Comparison of ENCODE assay signal across 12 mouse cellular contexts in genomic region chr12:100244580-100244979, GRCm38 (mm10). TPM values are rescaled to one million over a fixed set of nuclear protein-coding genes. Genes with fewer than 3 reads are reported as not detected.
DNase-seq lines count a peak whose midpoint lies in the region; ATAC-seq lines count a peak whose summit lies in the region.
"Had no signal": no experiment of that assay in that cellular context is flagged by ENCODE, and none has a peak within 500 bp of the region (broad histone marks: within the 10 kb centered on the region; RNA-seq: fewer than 3 reads in every experiment).

No protein-coding gene starts in this region.

- no peak overlapping the region for H3K4me2 ChIP-seq in hindbrain, embryonic 15.5 days
- H3K4me2 ChIP-seq in neural tube, embryonic 14.5 days (ENCODE audit: low read depth, low read length) = no peak overlapping the region
- H3K4me2 ChIP-seq in kidney, embryonic 15.5 days = no peak overlapping the region
- H3K4me2 ChIP-seq: heart, embryonic 13.5 days; liver, embryonic 15.5 days had no signal

- ATAC-seq in hindbrain, embryonic 15.5 days (ENCODE audit: low FRiP score, low read depth) = peak; percentile 58
- peak; percentile 29; the same call in 1 of the 2 replicates for ATAC-seq in neural tube, embryonic 14.5 days (ENCODE audit: low read depth)
- no peak for ATAC-seq in kidney, embryonic 15.5 days (replicated peaks; ENCODE audit: low FRiP score)
- ATAC-seq: CD4-positive, CD25-positive, alpha-beta regulatory T cell, adult 4 months had no signal

- H3K27ac ChIP-seq in hindbrain, embryonic 15.5 days (replicated peaks) = peak overlapping the region; percentile 68
- peak overlapping the region; percentile 52 for H3K27ac ChIP-seq in neural tube, embryonic 14.5 days (ENCODE audit: low read depth, low read length)
- H3K27ac ChIP-seq in kidney, embryonic 15.5 days = no peak overlapping the region
- H3K27ac ChIP-seq: heart, embryonic 13.5 days; liver, embryonic 15.5 days had no signal

- H3K9ac ChIP-seq in hindbrain, embryonic 15.5 days = no peak overlapping the region
- H3K9ac ChIP-seq in neural tube, embryonic 14.5 days (replicated peaks; ENCODE audit: low read depth, low read length) = no peak overlapping the region
- no peak overlapping the region for H3K9ac ChIP-seq in kidney, embryonic 15.5 days
- H3K9ac ChIP-seq: heart, embryonic 13.5 days; liver, embryonic 15.5 days had no signal

- no peaks in the 10 kb centered on the region for H3K36me3 ChIP-seq in hindbrain, embryonic 15.5 days
- no peaks in the 10 kb centered on the region for H3K36me3 ChIP-seq in neural tube, embryonic 14.5 days (ENCODE audit: control insufficient read depth, insufficient read depth, low read length)
- H3K36me3 ChIP-seq in kidney, embryonic 15.5 days = no peaks in the 10 kb centered on the region
- H3K36me3 ChIP-seq: heart, embryonic 13.5 days; liver, embryonic 15.5 days had no signal

- 18% methylated on average over 5 of the region's 5 CpGs for WGBS in hindbrain, embryonic 15.5 days
- 36% methylated on average over 5 of the region's 5 CpGs for WGBS in neural tube, embryonic 14.5 days
- 54% methylated on average over 5 of the region's 5 CpGs for WGBS in kidney, embryonic 15.5 days

- H3K4me1 ChIP-seq in hindbrain, embryonic 15.5 days (replicated peaks) = peaks cover 24% of the 10 kb centered on the region
- H3K4me1 ChIP-seq in neural tube, embryonic 14.5 days (ENCODE audit: control insufficient read depth, insufficient read depth, low read length) = peaks cover 7% of the 10 kb centered on the region; the same call in 1 of the 2 replicates
- peaks cover 4% of the 10 kb centered on the region; the same call in 1 of the 2 replicates for H3K4me1 ChIP-seq in kidney, embryonic 15.5 days
- H3K4me1 ChIP-seq: heart, embryonic 13.5 days; megakaryocyte, embryonic 14.5 days had no signal

- no peak overlapping the region for H3K4me3 ChIP-seq in hindbrain, embryonic 15.5 days
- H3K4me3 ChIP-seq in neural tube, embryonic 14.5 days (ENCODE audit: low read depth, low read length) = no peak overlapping the region
- H3K4me3 ChIP-seq in kidney, embryonic 15.5 days (replicated peaks) = no peak overlapping the region
- H3K4me3 ChIP-seq: heart, embryonic 13.5 days; liver, embryonic 15.5 days; megakaryocyte, embryonic 14.5 days had no signal

- peak; percentile 75 for DNase-seq in layer of hippocampus, adult 9-11 months
- no peak for DNase-seq in layer of hippocampus, postnatal 36 days
- DNase-seq in embryo, embryonic 10.5 days (ENCODE audit: low spot score) = peak; percentile 47
- DNase-seq in adrenal gland, postnatal 25 days = no peak
- DNase-seq in heart, adult 18-20 months = no peak

- H3K9me3 ChIP-seq in hindbrain, embryonic 15.5 days = no peaks in the 10 kb centered on the region
- H3K9me3 ChIP-seq in neural tube, embryonic 14.5 days (ENCODE audit: control insufficient read depth, low read length) = no peaks in the 10 kb centered on the region
- H3K9me3 ChIP-seq in kidney, embryonic 15.5 days (replicated peaks) = no peaks in the 10 kb centered on the region
- H3K9me3 ChIP-seq: heart, embryonic 13.5 days; liver, embryonic 15.5 days; megakaryocyte, embryonic 14.5 days had no signal

- H3K27me3 ChIP-seq in hindbrain, embryonic 15.5 days = no peaks in the 10 kb centered on the region
- no peaks in the 10 kb centered on the region for H3K27me3 ChIP-seq in neural tube, embryonic 14.5 days (ENCODE audit: control insufficient read depth, insufficient read depth, low read length)
- no peaks in the 10 kb centered on the region for H3K27me3 ChIP-seq in kidney, embryonic 15.5 days

RNA-seq across cellular contexts. Expression of gene Calm1, which starts 45.3 kb away (rescaled TPM):
- total RNA-seq in layer of hippocampus, postnatal 36 days (2021) = 1,000 to 10,000 TPM; 2,038 to 2,139 TPM
- polyA plus RNA-seq in hindbrain, embryonic 15.5 days (2015; fragmentation: Nextera tagmentation; extraction: Ambion mirVana) = 2,617 and 2,778 TPM in 2 replicates
- 2,436 and 2,846 TPM in 2 replicates for polyA plus RNA-seq in neural tube, embryonic 14.5 days (2014; fragmentation: Nextera tagmentation; extraction: Ambion mirVana)
- total RNA-seq in adrenal gland, postnatal 25 days (2021) = 302 and 339 TPM in 2 replicates
- 100 to 1,000 TPM; 228 to 241 TPM for total RNA-seq in heart, adult 18-20 months (2021)
- 1,314 and 1,392 TPM in 2 replicates for polyA plus RNA-seq in kidney, embryonic 15.5 days (2015; fragmentation: Nextera tagmentation; extraction: Ambion mirVana)

Comparison
In these comparisons a context has a peak if more than half of its experiments do, and no peak if none do; other contexts are left out.
1. DNase-seq: peak in layer of hippocampus, adult 9-11 months (single experiment) and embryo, embryonic 10.5 days (single experiment); none in layer of hippocampus, postnatal 36 days (0 of 2), adrenal gland, postnatal 25 days (single experiment) and heart, adult 18-20 months (0 of 2).